Mouse (Mus musculus): ENCODE results near the gene Tcf3.

Tcf3 gene

DNA sequence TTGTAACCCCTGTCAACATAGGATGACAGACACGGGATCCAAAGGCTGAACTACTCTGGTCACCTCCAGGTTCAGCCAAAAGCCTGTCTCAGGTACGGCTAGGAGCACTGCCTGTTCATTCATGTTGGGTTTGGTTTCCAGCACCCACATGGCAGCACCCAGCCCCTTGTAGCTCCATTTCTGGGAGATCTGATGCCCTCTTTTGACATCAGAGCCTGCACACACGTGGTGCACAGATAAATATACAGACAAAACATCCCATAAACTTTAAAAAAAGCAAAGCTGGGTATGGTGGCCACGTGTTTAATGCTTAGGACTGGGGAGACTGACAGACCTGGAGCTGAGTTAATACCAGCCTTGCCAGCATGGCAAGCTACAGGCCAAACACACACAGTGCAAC lies 25.5 kb downstream of the Tcf3 start:
- CTCF ChIA-PET, result no interaction called here

DNA sequence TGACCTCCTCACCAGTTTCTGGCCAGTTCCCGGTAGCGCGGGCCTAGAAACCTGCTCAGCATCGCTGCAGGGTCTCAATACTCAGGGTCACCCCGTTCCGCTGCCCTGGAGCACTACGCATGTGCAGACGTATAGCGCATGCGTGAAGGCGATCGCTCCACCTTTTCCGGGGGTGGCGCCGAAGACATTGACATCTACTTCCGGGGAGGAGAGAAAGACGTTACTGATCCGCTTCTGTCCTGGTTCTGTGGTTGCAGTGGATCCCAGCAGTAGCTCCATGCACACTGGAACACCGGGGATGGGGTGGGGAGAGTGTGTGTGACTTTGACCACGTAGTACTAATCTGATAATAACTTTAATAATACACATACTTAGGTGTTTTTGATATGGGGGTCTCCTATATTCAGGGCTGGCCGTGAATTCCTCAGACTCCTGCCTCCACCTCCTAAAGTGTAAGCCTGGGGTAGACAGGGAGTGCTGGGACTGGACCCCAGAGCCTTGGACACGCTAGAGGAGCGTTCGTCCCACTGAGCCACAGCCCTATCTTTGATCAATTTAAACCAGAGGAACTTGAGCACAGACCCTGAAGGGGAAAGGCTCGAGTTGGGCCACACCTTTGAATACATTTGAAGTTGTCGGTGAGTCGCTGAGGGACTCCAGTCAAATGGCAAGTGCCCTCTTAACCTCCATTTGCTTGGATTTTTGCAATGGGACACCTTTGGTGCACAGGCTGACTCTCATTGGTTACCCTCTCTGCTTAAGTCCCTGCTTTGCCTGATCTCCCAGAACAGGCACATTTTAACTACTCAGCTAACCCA lies 26.6 kb downstream of the Tcf3 start, which contains the start of gene Uqcr11:
Gene Uqcr11 (minus strand): TSS at position 147 of the 818 bp plus-strand sequence.
- CTCF ChIA-PET, result no interaction called here

DNA sequence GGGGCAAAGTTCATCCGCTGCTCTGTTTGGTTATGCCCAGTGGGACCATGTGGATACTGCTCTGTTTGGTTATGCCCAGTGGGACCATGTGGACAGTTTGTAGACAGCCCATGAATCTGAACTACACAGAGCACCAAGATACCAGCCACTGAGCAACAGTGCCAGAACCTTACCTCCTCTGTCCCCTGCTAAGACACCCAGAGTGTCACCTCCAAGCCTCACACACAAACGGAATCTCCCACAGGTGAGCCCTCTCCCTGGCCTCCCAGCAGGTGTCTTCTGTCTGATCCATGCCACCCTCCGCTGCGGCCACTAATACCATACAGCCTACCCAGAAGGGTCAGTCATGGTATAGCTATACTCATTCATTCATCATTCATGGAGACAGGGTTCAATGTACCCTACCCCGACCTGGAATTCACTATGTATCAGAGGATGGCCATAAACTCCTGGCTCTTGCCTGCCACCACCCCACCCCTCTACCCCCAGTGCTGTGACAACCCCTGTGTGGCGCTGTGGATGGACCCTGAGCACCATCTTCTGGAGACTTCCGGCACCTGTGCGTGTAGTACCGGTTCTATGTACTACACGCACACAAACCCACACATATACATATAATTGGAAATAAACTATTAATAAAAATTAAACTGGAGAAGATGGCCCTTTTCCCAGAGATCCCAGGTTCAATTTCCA lies 27.8 kb downstream of the Tcf3 start:
- CTCF ChIA-PET, result interaction anchor here (0.6 kb wide), 1 partner anchor 26 kb away, joined by 6 read pairs; no protein-coding TSS in a partner anchor

DNA sequence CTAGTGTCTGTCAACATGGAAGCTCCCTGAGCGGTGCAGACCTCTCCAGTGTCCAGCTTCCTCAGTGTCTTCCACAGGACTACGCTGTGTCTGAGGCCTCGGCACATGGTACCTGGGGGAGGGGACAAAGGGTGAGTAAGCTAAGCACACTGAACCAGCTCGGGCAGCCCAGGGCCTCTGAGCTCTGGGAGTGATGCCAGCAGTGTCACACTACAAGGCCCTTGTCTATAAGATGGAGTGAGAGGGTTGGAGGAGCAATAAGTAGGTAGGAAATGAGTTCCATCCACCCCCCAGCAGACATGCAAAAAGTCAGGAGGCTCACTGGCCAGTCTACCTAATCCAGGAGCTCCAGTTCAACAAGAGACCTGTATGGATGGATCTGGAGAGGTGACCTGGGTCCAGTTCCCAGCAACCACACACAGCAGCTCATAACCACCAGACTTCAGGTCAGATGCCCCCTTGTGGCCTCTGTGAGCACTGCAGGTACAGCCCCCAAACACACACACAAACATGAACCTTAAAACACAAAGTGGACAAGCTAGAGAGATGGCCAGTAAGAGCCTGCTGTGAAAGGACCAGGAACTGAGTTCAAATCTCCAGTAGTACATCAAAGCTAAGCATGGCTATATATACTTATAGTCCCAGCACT lies 30.3 kb downstream of the Tcf3 start:
- CTCF ChIA-PET, result interaction anchor here (1.1 kb wide), 1 partner anchor 60 kb away, joined by 3 read pairs; no protein-coding TSS in a partner anchor

DNA sequence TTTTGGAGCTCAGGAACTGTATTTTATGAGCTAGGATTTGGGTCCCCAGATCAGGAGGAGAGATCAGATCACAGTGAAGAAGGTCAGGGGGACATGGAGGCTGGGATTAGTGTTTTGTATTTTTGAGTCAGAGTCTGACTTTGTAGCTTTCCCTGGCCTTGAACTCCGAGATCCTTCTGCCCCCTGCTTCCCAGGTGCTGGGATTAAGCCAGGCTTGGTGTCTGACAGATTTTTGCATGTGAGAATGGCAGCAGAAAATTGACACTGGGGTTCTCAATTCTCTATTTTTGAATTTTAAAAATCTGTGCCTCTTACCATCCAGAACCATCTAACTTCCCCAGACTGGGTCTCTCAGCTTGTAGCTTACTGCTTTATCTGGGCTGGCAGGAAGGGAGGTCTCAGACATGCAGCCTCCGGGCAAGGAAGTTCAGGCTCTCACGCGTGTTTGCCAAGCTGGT lies 32.7 kb downstream of the Tcf3 start:
- CTCF ChIA-PET, result no interaction called here

DNA sequence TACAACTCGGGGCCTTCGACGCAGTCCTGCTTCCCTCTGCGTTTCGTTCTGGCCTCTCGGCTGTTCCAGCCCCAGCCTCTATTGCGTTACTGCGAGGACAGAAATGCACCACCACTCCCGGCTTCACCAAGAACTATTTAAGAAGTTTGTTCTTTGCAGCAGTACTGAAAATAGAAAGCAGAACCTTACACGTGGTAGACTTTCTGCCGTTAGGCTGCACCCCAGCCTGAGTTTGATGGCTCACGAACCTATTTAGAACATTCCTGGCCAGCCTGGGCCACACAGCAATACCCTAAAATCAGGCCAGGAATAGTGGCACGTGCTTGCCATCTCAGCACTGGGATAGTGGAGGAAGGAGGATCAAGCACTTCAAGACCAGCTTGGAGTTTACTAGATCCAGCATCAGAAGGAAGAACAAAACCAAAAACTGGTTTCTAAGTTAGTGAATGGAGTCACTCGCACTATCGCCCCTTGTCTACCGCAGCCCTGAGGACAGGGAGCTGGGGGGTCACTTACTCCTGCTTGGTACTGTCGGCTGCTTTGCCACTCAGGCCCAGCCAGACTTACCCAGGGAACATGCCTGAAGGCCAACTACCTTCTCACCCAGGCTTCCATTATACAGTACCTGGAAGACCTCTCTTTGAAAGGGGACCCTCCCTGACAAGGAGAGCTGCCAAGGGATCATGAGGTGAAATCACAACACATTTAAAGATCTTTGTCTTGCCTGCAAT lies 33.3 kb downstream of the Tcf3 start:
- CTCF ChIA-PET, result no interaction called here

DNA sequence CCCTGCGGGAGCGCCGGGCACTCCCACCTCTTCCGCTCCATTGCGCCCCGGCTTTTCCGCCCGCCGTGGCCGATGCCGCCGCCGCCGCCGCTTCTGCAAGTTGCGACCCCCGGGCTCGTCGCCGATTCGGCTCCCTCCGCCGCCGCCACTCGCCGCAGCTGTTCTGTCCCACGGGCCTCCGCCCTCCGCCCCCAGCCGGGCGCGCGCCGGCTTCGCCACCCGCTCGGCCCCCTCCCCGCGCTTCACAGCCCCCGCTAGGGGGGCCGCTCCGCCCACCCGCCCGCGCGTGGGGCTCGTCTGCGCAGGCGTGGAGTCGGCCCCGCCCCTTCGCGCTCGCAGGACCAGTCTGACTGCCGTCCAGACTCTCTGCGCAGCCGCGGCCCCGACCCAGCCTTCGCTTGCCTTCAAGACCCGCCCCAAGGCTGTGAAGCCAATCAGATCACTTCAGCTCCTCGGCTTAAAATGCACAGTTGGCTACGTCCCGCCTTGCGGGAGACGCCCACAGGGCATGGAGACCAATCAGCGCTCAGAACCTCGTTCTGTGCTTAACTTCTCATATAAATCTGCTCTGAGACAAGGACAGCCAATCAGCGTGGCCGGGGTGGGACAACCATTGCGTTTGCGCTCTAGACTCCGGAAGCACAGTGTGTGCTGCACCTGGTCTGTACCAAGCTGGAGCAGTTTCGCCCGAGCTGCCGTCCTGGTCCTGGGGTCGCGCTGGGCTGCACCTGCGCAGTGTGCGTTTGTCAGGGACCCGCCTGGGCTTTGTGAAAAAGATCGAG lies 34.1 kb downstream of the Tcf3 start, which contains the start of gene Mbd3:
Gene Mbd3 (minus strand): TSS at position 360 of the 782 bp plus-strand sequence.
- CTCF ChIA-PET, result no interaction called here

DNA sequence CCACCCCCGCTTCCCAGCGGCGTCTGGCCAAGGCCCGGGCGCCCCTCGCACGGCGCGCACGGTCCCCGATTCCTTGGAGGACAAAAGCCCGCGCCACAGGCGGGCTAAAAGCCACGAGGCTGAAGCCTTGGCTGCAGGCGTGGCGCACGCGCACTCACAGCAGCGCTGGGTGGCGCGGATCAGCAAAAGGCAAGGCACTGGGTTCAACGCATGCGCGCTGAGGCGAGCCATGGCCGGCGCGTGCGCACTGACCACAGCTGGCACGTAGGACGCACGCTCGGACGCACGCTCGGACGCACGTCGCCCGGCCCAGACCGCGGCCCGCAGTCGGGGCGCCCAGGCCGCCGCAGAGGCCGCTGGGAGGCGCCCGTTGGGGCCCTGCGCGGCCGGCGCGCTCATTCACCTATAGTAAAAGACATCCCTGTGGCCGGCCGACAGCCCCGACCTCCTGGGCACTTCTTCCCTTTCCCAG lies 34.7 kb downstream of the Tcf3 start:
- CTCF ChIA-PET, result no interaction called here

DNA sequence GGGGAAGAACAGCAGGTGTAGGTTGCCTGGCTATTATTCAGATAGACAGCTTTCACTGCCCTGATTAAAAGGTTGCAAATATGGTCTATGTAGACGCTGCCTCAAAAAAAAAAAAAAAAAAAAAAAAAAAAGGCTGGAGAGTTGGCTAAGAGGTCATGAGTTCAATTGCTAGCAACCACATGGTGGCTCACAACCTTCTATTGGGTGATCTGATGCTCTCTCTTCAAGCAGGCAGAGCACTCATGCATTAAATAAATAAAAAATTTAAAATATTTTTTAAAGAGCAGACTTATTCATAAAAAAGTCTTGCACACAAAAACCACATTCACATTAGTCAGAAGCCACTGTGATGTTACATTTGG lies 35.3 kb downstream of the Tcf3 start:
- CTCF ChIA-PET, result interaction anchor here (0.7 kb wide), 1 partner anchor 12 kb away, joined by 11 read pairs; no protein-coding TSS in a partner anchor

DNA sequence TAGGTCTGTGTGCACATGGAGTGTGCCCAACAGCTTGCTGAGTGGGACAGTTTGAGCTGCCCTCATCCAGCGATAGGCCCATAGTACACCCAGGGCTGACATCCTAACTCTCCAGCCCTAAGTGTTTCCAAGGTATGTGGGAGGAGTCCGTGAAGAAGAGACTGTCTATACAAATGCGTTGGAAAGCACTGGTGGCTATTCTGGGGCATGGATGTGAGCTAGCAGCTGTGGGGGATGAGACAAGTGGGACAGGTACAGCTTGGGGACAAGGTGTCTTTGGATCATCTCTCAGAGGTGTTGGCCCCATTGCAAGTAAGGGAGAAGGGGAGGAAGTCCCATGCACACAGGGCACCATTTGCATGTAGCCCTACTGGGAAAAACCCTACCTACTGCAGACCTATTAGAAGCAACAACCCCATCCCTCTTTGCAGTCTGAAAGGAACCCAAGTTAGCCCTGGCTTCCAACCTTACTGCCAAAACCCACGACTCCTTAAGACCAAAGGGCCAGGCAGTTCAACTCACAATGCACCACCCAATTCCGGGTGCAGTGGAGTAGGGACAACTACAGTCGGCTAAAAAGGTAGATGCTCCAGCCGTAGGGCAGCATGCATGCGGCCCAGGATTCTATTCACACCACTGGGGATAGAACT lies 35.8 kb downstream of the Tcf3 start:
- CTCF ChIA-PET, result interaction anchor here (0.7 to 1.1 kb wide), 2 partner anchors 12 to 13 kb away, joined by 4 to 11 read pairs; no protein-coding TSS in a partner anchor

DNA sequence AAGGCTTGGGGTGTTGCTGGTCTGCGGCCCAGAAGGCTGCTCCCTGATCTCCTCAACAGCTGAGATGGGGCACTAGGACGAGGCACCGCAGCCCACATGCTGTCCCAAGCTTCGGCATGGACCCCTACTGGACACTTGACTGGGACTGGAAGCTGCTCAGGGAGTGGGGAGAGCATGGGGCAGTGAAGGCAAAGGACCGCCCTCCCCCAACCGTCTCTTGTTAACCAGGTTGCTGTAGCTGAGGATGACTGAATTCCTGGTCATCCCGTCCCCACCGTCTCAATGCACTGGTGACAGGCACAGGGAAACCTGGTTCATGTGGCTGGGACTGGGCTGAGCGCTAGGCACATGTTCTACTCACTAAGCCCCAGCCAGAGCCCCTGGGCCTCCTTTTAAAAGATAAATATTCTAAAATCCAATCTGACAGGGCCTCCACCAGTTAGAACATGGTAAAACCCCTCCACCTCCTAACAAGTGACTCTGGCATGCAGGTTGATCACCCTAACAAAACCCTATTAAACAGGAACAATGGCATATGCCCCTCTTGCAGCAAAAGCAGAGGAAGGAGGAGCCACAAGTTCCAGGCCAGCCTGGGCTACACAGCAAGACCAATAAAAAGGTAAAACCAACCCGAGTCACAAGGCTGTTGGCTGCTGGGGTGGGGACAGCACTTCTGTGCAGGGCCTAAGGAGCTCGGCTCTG lies 36.5 kb downstream of the Tcf3 start:
- CTCF ChIA-PET, result interaction anchor here (1.1 kb wide), 1 partner anchor 12 kb away, joined by 4 read pairs; no protein-coding TSS in a partner anchor

DNA sequence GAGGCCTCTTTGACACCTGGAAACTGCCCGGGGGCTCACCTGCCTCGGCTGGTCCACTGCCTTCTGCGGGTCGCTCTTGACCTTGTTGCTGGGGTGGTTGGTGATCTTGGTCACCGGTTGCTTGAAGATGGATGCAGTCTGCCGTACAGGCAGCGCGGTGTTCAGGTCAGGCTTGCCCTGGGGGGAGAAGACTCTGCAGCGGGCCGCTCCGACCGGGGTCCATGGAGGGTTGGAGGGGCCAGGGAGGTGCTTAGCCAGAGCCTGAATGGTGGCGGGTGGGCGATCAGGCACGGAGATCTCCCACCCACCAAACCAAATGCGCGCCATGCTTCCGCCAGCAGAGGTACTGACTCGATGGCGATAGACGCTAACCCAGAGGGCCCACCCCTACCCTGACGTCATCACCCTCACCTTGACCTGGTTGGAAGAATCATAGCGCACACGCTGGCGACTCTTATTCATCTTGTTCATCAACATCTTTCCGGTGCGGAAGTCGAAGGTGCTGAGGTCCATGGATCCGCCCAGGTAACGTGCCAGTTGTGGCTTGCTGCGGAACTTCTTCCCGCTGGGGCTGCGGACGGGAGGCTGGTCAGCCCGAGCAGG lies 38.3 kb downstream of the Tcf3 start:
- CTCF ChIA-PET, result no interaction called here

DNA sequence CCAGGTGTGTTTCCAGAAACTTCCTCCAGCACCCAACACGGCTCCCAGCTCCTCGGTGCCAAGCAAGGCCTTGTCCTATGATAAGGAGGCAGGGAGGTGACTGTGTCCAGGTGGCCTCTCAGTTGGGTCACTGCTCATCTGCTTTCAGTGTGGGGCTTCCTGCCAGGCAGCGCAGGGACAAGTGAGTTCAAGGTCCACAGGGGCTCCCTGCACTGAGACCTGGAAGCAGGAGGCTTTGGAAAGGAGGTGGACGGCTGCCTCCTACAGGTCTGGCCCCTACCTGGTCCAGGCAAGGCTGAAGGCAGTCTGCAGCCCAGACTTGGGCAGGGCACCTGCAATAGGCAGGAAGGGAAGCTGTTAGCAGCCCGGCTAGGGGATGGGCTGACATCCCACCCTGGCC lies 40.8 kb downstream of the Tcf3 start:
- CTCF ChIA-PET, result no interaction called here

DNA sequence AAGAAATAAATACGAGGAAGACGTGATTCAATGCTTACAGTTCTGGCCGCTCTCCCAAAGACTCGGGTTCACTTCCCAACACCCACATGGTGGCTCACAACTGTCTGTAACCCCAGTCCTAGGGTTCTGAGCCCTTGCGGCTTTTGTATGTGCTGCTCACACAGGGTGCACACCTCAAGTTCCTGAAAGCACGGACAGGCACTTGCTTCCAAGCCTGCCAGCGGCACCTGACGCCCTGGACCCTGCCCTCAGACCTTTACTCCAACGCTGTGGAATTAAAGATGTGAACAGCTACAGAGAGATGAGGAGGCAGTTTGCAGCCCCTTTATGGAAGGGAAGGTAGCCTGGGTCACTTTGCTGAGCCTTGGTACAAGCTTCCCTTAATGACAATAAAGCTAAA lies 42.8 kb downstream of the Tcf3 start:
- CTCF ChIA-PET, result no interaction called here

DNA sequence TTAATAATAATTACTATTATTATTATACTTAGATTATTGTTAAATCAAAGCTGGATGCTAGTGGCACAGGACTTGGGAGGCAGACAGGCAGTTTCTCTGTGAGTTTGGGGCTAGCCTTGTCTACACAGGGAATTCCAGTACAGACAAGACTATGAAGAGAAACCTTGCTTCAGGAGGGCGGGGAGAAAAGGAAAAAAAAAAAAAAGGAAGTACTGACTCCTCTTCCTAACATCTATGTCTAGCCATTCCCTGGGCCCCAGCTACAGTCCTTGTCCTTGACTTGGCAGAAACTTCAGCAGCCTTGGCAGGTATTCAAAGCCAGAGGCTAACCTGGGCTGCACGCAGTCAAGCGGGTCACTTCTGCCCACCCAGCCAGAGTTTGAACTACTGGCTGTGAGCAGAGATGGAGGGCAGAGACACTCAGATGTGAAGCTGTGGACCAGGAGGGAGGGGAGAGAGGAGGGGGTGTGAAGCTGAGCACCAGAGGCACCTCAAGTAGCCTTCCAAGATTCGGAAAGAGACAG lies 44.2 kb downstream of the Tcf3 start:
- CTCF ChIA-PET, result no interaction called here

DNA sequence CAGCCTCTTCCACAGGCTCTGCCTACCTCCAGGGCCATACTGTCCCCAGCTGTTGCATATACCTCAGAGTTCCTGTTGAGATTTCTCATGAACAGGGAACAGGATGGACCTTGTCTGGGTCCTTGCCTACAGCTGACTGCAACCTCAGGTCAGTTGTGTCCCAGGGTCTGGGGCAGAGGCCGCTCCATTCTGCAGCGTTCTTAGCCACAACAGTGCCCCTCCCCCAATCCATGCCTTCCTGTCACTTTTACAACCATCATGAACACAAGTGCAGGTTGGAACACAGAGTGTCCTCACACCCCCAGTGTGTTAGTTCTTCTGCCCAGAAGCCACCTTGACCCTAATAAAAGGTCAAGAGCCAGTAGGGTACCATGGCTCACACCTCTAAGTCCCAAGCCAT lies 44.7 kb downstream of the Tcf3 start:
- CTCF ChIA-PET, result interaction anchor here (0.8 kb wide), 1 partner anchor 14 kb away, joined by 3 read pairs; no protein-coding TSS in a partner anchor

DNA sequence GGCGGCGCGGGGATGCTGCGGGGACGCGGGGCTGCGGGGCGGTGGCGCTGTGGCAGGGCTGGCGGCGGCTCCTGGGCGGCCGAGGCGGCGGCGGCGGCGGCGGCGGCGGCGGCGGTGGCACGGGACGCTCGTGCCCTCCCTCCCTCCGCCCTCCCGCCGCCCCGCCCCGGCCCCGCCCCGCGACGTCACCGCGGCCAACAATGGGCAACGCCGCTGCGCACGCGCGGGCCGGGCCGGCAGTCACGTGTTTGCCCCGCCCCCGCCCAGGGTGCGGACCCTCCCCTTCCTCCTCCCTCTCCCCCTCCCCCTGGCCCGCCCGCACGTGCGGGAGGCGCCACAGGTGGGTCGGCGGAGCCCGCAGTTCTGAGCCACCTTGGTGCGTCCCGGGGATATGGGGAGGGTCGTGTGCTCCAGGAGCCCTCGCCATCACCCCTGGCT lies 45.9 kb downstream of the Tcf3 start, which contains the start of gene Mex3d:
Gene Mex3d (minus strand): TSS at position 138 of the 438 bp plus-strand sequence.
- CTCF ChIA-PET, result interaction anchor here (0.7 kb wide), 1 partner anchor 21 kb away, joined by 3 read pairs; no protein-coding TSS in a partner anchor

DNA sequence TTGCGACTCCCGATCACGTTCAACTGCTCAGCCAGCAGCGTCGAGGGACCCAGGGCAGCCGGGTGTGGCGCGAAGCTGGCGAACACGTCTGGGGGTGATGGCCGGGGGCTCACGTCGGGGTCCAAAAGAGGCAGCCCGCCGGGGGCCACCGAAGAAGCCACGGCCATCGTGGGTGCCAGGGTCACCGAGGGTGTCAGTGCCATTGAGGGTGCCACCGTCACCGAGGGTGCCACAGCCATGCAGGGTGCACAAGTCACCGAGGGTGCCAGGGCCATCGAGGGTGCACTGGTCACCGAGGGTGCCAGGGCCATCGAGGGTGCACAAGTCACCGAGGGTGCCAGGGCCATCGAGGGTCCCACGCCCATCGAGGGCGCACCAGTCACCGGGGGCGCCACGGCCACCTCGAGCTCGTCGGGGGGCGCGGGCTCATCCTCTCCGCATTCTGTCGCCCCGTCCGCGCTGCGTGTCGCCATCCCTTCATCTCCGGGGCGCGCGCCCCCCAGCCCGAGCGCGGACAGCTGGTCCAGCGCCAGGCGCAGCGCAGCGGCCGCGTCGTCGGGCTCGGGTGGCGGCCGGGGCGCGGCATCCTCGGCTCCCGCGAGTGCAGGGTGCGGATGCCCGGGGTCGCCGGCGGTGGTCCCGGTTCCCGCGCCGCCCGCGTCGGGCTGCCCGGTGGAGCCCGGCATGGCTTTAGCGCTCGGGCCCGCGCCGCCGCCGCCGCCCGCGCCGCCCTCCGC lies 46.5 kb downstream of the Tcf3 start:
- CTCF ChIA-PET, result interaction anchor here (0.7 kb wide), 1 partner anchor 22 kb away, joined by 3 read pairs; no protein-coding TSS in a partner anchor

All from spleen, embryonic (tissue).